Comparison of ENCODE assay signal across 31 mouse cellular contexts in genomic region chr8:10845607-10846006, GRCm38 (mm10).
DNase-seq lines count a peak whose midpoint lies in the region; ATAC-seq and TF ChIP-seq lines count a peak whose summit lies in the region.
"Had no signal": no experiment of that assay in that cellular context is flagged by ENCODE, and none has a peak within 500 bp of the region (broad histone marks: within the 10 kb centered on the region; RNA-seq: fewer than 3 reads in every experiment).

No protein-coding gene starts in this region.

- peaks cover 2% of the 10 kb centered on the region; the same call in 1 of the 2 replicates for H3K27me3 ChIP-seq in heart, embryonic 16.5 days (ENCODE audit: control insufficient read depth, insufficient read depth, low read length)
- H3K27me3 ChIP-seq in MEL (ENCODE audit: control insufficient read depth in 1 of 2, insufficient read depth in 2 of 2, low read length in 2 of 2): no peaks in the 10 kb centered on the region; a peak in 1 of 4 replicates
- no peaks in the 10 kb centered on the region for H3K27me3 ChIP-seq in cerebellum, adult 2 months (ENCODE audit: control insufficient read depth, insufficient read depth, low read length)
- H3K27me3 ChIP-seq: forebrain, embryonic 13.5 days; limb, embryonic 15.5 days; liver, embryonic 13.5 days; neural tube, embryonic 15.5 days; stomach, embryonic 15.5 days had no signal

- no peak for TF ChIP-seq POLR2A in MEL (IDR thresholded peaks at IDR 0.05; ENCODE audit: control insufficient read depth in 1 of 2, insufficient read depth in 1 of 2, low read depth in 1 of 2, low read length in 2 of 2, poor library complexity in 1 of 2)
- TF ChIP-seq POLR2A in cerebellum, adult 2 months (IDR thresholded peaks at IDR 0.05; ENCODE audit: borderline replicate concordance, insufficient read depth, low read length): no peak

- no peaks in the 10 kb centered on the region for H3K79me2 ChIP-seq in MEL (ENCODE audit: control insufficient read depth, insufficient read depth, low read length, poor library complexity)

- peak; percentile 45; the same call in 1 of the 2 replicates for ATAC-seq in heart, embryonic 16.5 days (replicated peaks; ENCODE audit: extremely low read depth, insufficient read depth, low FRiP score)
- peak; percentile 50 to 51; a peak in 3 of 4 replicates for ATAC-seq in hematopoietic stem cell, adult 5-6 weeks (replicated peaks in 1 of 2; ENCODE audit: insufficient read depth in 1 of 2, low FRiP score in 2 of 2, low TSS enrichment in 1 of 2, low read depth in 1 of 2, poor library complexity in 2 of 2, severe bottlenecking in 2 of 2)
- ATAC-seq in activated CD4-positive, CD25-positive, alpha-beta regulatory T cell, adult 4 months: no peak
- ATAC-seq: forebrain, embryonic 13.5 days; hindbrain, embryonic 16.5 days; lung, postnatal 0 days had no signal

- DNase-seq in heart, adult 18-20 months: no peak
- DNase-seq in MEL (ENCODE audit: low read depth, low spot score): peak; percentile 40
- DNase-seq in naive thymus-derived CD4-positive, alpha-beta T cell, adult 2 months (ENCODE audit: low read depth): peak; percentile 10
- DNase-seq in cerebellum, adult 2 months: no peak
- DNase-seq: adrenal gland, adult 2 months; adrenal gland, postnatal 36 days; cerebellum, adult 18-20 months; cerebellum, postnatal 25 days; gastrocnemius, postnatal 14 days; heart, adult 11 months; heart, postnatal 10 days; kidney, adult 18-20 months; kidney, postnatal 4 days; layer of hippocampus, postnatal 36 days; liver, embryonic 13.5 days; lung, adult 18-20 months; lung, postnatal 4 days; retina, postnatal 1 day; right cerebral cortex, postnatal 25 days; thymus, postnatal 14 days had no signal

- peaks cover 15% of the 10 kb centered on the region for H3K4me1 ChIP-seq in heart, embryonic 16.5 days (ENCODE audit: control insufficient read depth, insufficient read depth, low read length)
- no peaks in the 10 kb centered on the region for H3K4me1 ChIP-seq in MEL (ENCODE audit: control insufficient read depth in 1 of 2, insufficient read depth in 2 of 2, low read length in 2 of 2)
- no peaks in the 10 kb centered on the region for H3K4me1 ChIP-seq in cerebellum, adult 2 months (ENCODE audit: control insufficient read depth, insufficient read depth, low read length)
- H3K4me1 ChIP-seq: forebrain, embryonic 13.5 days; limb, embryonic 15.5 days; midbrain, embryonic 12.5 days; neural tube, embryonic 15.5 days; stomach, embryonic 15.5 days had no signal

- TF ChIP-seq RAD21 in MEL (IDR thresholded peaks at IDR 0.05; ENCODE audit: low read depth, low read length): no peak

- no peak for TF ChIP-seq EP300 in MEL (IDR thresholded peaks at IDR 0.05; ENCODE audit: low read depth in 1 of 2, low read length in 2 of 2)

- no peaks in the 10 kb centered on the region for H3K36me3 ChIP-seq in heart, embryonic 16.5 days (ENCODE audit: control insufficient read depth, insufficient read depth)
- H3K36me3 ChIP-seq in MEL (ENCODE audit: control insufficient read depth in 1 of 2, insufficient read depth in 2 of 2, low read length in 2 of 2): no peaks in the 10 kb centered on the region
- H3K36me3 ChIP-seq: limb, embryonic 10.5 days; limb, embryonic 15.5 days; liver, embryonic 13.5 days; midbrain, embryonic 12.5 days; neural tube, embryonic 15.5 days; stomach, embryonic 15.5 days had no signal

- H3K9ac ChIP-seq in heart, embryonic 16.5 days (ENCODE audit: low read length): peak overlapping the region; percentile 20; the same call in 1 of the 2 replicates
- H3K9ac ChIP-seq in MEL (ENCODE audit: control insufficient read depth, low read depth, low read length, poor library complexity, severe bottlenecking): no peak overlapping the region
- H3K9ac ChIP-seq: forebrain, embryonic 13.5 days; limb, embryonic 15.5 days; liver, embryonic 13.5 days; midbrain, embryonic 12.5 days; neural tube, embryonic 15.5 days; stomach, embryonic 15.5 days had no signal

- no peaks in the 10 kb centered on the region for H3K9me3 ChIP-seq in heart, embryonic 16.5 days (replicated peaks; ENCODE audit: control insufficient read depth, low read length)
- H3K9me3 ChIP-seq in MEL (replicated peaks; ENCODE audit: insufficient read depth, low read length): no peaks in the 10 kb centered on the region
- H3K9me3 ChIP-seq: forebrain, embryonic 13.5 days; limb, embryonic 10.5 days; limb, embryonic 15.5 days; liver, embryonic 13.5 days; midbrain, embryonic 12.5 days; neural tube, embryonic 15.5 days; stomach, embryonic 15.5 days had no signal

- no peak overlapping the region for H3K4me3 ChIP-seq in heart, embryonic 16.5 days (ENCODE audit: low read length)
- no peak overlapping the region for H3K4me3 ChIP-seq in MEL (ENCODE audit: control insufficient read depth in 1 of 2, insufficient read depth in 1 of 2, low read depth in 2 of 2, low read length in 2 of 2)
- H3K4me3 ChIP-seq in cerebellum, adult 2 months (replicated peaks; ENCODE audit: insufficient read depth, low read depth, low read length): no peak overlapping the region
- H3K4me3 ChIP-seq: forebrain, embryonic 13.5 days; limb, embryonic 10.5 days; limb, embryonic 15.5 days; liver, embryonic 13.5 days; midbrain, embryonic 12.5 days; neural tube, embryonic 15.5 days; stomach, embryonic 15.5 days had no signal

- WGBS in heart, embryonic 16.5 days: 10% methylated on average over 6 of the region's 6 CpGs
- WGBS in cerebellum, adult 2 months: 55% methylated on average over 6 of the region's 6 CpGs

- H3K27ac ChIP-seq in heart, embryonic 16.5 days (ENCODE audit: low read length): no peak overlapping the region
- no peak overlapping the region for H3K27ac ChIP-seq in MEL (ENCODE audit: control insufficient read depth, low read depth, low read length)
- H3K27ac ChIP-seq in cerebellum, adult 2 months (ENCODE audit: insufficient read depth, low read length): no peak overlapping the region
- H3K27ac ChIP-seq: forebrain, embryonic 13.5 days; limb, embryonic 10.5 days; limb, embryonic 15.5 days; liver, embryonic 13.5 days; midbrain, embryonic 12.5 days; neural tube, embryonic 15.5 days; stomach, embryonic 15.5 days had no signal

- no peak for TF ChIP-seq CTCF in MEL (IDR thresholded peaks at IDR 0.05 in 2 of 3, conservative IDR thresholded peaks at IDR 0.05 in 1 of 3; ENCODE audit: control insufficient read depth in 1 of 3, insufficient read depth in 1 of 3, low read depth in 2 of 3, low read length in 3 of 3, poor library complexity in 1 of 3, severe bottlenecking in 1 of 3)
- TF ChIP-seq CTCF in cerebellum, adult 2 months (IDR thresholded peaks at IDR 0.05; ENCODE audit: borderline replicate concordance, insufficient read depth, low read depth, low read length): no peak

- H3K4me2 ChIP-seq in heart, embryonic 16.5 days (ENCODE audit: low read depth, low read length): no peak overlapping the region
- H3K4me2 ChIP-seq: forebrain, embryonic 13.5 days; limb, embryonic 15.5 days; liver, embryonic 13.5 days; midbrain, embryonic 12.5 days; neural tube, embryonic 15.5 days; stomach, embryonic 15.5 days had no signal

TF ChIP-seq in MEL, 35 proteins besides CTCF, POLR2A, EP300 and RAD21:
- TF ChIP-seq TCF12 (IDR thresholded peaks at IDR 0.05; ENCODE audit: low read depth, low read length) (no peak), MYB (IDR thresholded peaks at IDR 0.05; ENCODE audit: low read depth, low read length) (no peak), BHLHE40 (IDR thresholded peaks at IDR 0.05; ENCODE audit: borderline replicate concordance, low read depth, low read length) (peak; percentile 34; the same call in 1 of the 2 replicates), SMC3 (IDR thresholded peaks at IDR 0.05; ENCODE audit: low read depth, low read length) (no peak), RCOR1 (IDR thresholded peaks at IDR 0.05; ENCODE audit: low read depth, low read length) (0 out of 2 replicates have a peak, but pooled peaks have one; percentile 46)

Comparison
In these comparisons a context has a peak if more than half of its experiments do, and no peak if none do; other contexts are left out.
1. DNase-seq: peak in MEL (single experiment) and naive thymus-derived CD4-positive, alpha-beta T cell, adult 2 months (single experiment); none in heart, adult 18-20 months (0 of 2) and cerebellum, adult 2 months (0 of 2).